In the genomic region with DNA sequence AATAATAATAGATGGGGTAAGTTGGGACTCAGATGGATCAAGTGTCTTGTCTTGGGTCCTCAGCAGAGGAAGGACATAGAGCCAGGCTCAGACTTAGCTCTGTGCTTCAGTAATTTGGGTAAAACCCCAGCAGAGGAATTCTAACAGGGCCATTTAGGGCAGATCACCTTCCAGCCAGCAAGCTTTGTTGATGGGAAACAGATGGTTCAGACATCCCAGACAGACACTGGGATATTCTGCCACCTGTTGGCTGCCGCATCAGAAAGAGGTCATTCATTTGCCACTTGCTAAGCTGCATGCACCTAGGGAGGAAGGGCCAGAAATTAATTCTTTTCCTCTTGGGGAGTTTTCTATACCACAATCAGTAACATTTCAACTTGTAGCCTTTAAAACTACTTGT, we compare ENCODE assay signal across 15 mouse cellular contexts. TPM values are rescaled to one million over a fixed set of nuclear protein-coding genes. Genes with fewer than 3 reads are reported as not detected.
A peak's percentile ranks its signal among the peaks of the same experiment; 100 is the strongest.
DNase-seq lines count a peak whose midpoint lies in the region; ATAC-seq and TF ChIP-seq lines count a peak whose summit lies in the region.
"Had no signal": no experiment of that assay in that cellular context is flagged by ENCODE, and none has a peak within 500 bp of the region (broad histone marks: within the 10 kb centered on the region; RNA-seq: fewer than 3 reads in every experiment).

No protein-coding gene starts in this region.

- H3K4me3 ChIP-seq in gastrocnemius, adult 2 months = no peak overlapping the region
- no peak overlapping the region for H3K4me3 ChIP-seq in layer of hippocampus, adult 2 months
- H3K4me3 ChIP-seq in stomach, postnatal 0 days (ENCODE audit: low read depth, low read length) = no peak overlapping the region
- H3K4me3 ChIP-seq: embryonic facial prominence, embryonic 13.5 days; limb, embryonic 15.5 days had no signal

- intact Hi-C loops in gastrocnemius, adult 2 months (cut with DNase I) = loop anchor here (2.0 to 5.0 kb wide), 2 partner anchors 17 to 50 kb away; no protein-coding TSS in a partner anchor

- DNase-seq in gastrocnemius, adult 2 months = no peak
- no peak for DNase-seq in gastrocnemius, postnatal 4 days (ENCODE audit: low spot score in 2 of 2)
- no peak for DNase-seq in layer of hippocampus, adult 2 months (ENCODE audit: low spot score in 2 of 2)
- no peak for DNase-seq in layer of hippocampus, postnatal 10 days (ENCODE audit: low spot score in 2 of 2)
- DNase-seq in embryo, embryonic 11 days = peak; percentile 47
- DNase-seq in stomach, postnatal 0 days (ENCODE audit: low spot score) = no peak
- DNase-seq in natural killer cell, adult 2 months (ENCODE audit: low spot score in 2 of 2) = no peak
- DNase-seq: gastrocnemius, postnatal 10 days; heart, postnatal 36 days; kidney, adult 9 months; layer of hippocampus, postnatal 36 days; lung, postnatal 10 days; right cerebral cortex, postnatal 4 days had no signal

- WGBS in stomach, postnatal 0 days = 40% methylated on average over 1 of the region's 1 CpGs

- TF ChIP-seq EP300 in stomach, postnatal 0 days (optimal IDR thresholded peaks at IDR 0.05) = no peak

- TF ChIP-seq CTCF in gastrocnemius, adult 2 months (IDR thresholded peaks at IDR 0.05) = peak; percentile 26; the same call in 1 of the 2 replicates
- TF ChIP-seq CTCF in layer of hippocampus, adult 2 months (conservative IDR thresholded peaks at IDR 0.05) = no peak
- TF ChIP-seq CTCF in stomach, postnatal 0 days (IDR thresholded peaks at IDR 0.05; ENCODE audit: low read depth) = peak; percentile 19; the same call in 1 of the 2 replicates

- no peaks in the 10 kb centered on the region for H3K9me3 ChIP-seq in stomach, postnatal 0 days (ENCODE audit: control insufficient read depth, low read length)
- H3K9me3 ChIP-seq: embryonic facial prominence, embryonic 13.5 days; limb, embryonic 15.5 days had no signal

- ATAC-seq in stomach, postnatal 0 days (ENCODE audit: low FRiP score, low TSS enrichment) = no peak

- H3K27me3 ChIP-seq in stomach, postnatal 0 days (ENCODE audit: control insufficient read depth, insufficient read depth, low read length) = no peaks in the 10 kb centered on the region
- H3K27me3 ChIP-seq: embryonic facial prominence, embryonic 13.5 days; limb, embryonic 15.5 days had no signal

- no peaks in the 10 kb centered on the region for H3K4me1 ChIP-seq in stomach, postnatal 0 days (replicated peaks; ENCODE audit: control insufficient read depth, insufficient read depth)

- H3K9ac ChIP-seq in stomach, postnatal 0 days (ENCODE audit: low read length) = no peak overlapping the region
- H3K9ac ChIP-seq: limb, embryonic 15.5 days had no signal

- H3K36me3 ChIP-seq in stomach, postnatal 0 days (ENCODE audit: control insufficient read depth, insufficient read depth, low read length) = no peaks in the 10 kb centered on the region

- peak overlapping the region; percentile 83 for H3K27ac ChIP-seq in gastrocnemius, adult 2 months
- peak overlapping the region; percentile 55; the same call in 1 of the 2 replicates for H3K27ac ChIP-seq in layer of hippocampus, adult 2 months
- no peak overlapping the region for H3K27ac ChIP-seq in stomach, postnatal 0 days (replicated peaks)
- H3K27ac ChIP-seq: embryonic facial prominence, embryonic 13.5 days; limb, embryonic 15.5 days had no signal

- H3K4me2 ChIP-seq in stomach, postnatal 0 days (replicated peaks; ENCODE audit: low read depth) = no peak overlapping the region
- H3K4me2 ChIP-seq: embryonic facial prominence, embryonic 13.5 days; limb, embryonic 15.5 days had no signal

RNA-seq across cellular contexts. Expression of gene Timp3, which starts 21.8 kb away (rescaled TPM):
- total RNA-seq in gastrocnemius, adult 2 months (2021) = 10 to 100 TPM; 71.5 to 81.6 TPM
- 10 to 100 TPM; 90.4 to 99.7 TPM for total RNA-seq in gastrocnemius, postnatal 4 days (2021)
- total RNA-seq in layer of hippocampus, adult 2 months (2021) = 10 to 100 TPM; 61.8 to 62.0 TPM
- total RNA-seq in layer of hippocampus, postnatal 10 days (2021) = 10 to 100 TPM; 54.9 to 59.8 TPM
- polyA plus RNA-seq in stomach, postnatal 0 days (2015; fragmentation: Nextera tagmentation; extraction: Ambion mirVana) = 33.0 and 33.9 TPM in 2 replicates
